Mouse (Mus musculus): ENCODE data around the gene Lclat1.

DNA sequence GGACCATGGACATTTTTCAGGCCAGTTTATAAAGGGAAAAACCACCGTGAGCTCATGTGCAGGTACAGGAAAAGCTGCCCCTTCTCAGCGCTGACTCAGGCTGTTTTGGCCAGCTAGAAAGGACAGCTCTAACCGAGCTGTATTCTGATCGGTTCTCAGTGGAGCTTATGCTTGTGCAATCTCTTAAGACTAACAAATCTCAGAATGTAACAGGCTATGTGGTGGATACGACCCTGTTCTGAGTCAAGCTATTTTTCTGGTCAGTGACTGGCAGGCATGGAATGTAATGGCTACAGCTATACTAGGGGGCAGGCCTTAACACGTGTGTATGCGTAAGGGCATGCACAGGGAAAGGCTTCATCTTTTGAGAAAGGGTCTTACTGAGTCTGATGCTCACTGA is 4.3 kb downstream of the Lclat1 start:
- TF ChIP-seq CTCF (IDR thresholded peaks at IDR 0.05; ENCODE audit: insufficient read depth, low read length) (no peak), POLR2A (IDR thresholded peaks at IDR 0.05; ENCODE audit: borderline replicate concordance, extremely low read depth, low read depth, low read length) (no peak)
